Comparison of ENCODE assay signal across 1 mouse cellular context in the genomic region with DNA sequence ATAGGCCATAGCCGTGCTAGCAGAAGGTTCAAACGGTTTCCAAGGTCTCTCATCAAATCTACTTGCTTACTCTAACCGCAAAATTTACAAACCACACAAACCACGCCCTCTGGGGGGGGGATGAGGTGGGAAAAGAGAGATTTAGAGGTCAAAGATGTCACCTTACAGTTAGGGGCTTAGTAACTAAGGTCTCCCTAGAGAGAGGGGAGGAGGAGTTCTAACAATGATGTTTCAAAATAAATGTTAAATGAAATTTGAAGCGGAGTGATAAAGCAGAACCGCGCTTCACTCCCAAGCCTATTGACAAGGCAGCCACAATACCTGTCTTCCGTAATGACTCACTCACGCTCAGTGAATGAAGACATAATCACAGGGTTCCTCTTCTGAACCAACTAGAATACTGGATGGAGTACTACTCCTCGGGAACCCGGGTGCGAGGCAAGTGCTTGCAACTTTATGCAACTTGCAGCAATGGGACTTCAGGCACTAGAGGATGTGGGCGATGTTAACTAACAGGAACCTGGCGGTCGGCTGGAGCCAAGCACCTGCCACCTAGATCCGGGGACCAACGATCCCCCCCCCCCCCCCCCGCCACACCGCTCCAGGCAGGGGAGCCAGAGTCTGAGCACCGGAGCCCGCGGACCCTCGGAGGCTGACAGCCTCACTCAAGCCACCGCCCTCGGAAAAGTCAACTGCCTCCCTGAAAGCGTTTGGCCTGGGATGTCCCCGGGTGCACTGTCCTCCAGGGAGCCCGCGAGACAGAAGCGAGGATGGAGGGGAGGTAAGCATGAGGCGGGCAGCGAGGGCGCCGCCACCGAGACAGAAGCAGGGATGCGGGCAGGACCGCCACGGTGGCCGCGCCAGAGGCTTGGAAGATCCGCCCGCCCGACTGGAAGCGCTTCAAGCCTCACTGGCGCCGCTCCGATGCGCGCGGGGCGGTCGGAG.
A peak's percentile ranks its signal among the peaks of the same experiment; 100 is the strongest.
TF ChIP-seq lines count a peak whose summit lies in the region.

No protein-coding gene starts in this region.

TF ChIP-seq in myocyte, 11 proteins besides CTCF, POLR2A, EP300 and RAD21 (continued from another document):
- TF ChIP-seq MYOG (IDR thresholded peaks at IDR 0.05; ENCODE audit: control insufficient read depth in 1 of 3, insufficient read depth in 1 of 3, insufficient read length in 2 of 3, low read depth in 2 of 3), result peak in 1 of 3 experiments; percentile 1
TF ChIP-seq in myocyte: peak in this region for 2.
